Mouse (Mus musculus) C2C12 (cell line): ENCODE measurements around the gene Mex3d.

ENCODE experiments used
- CTCF ChIP-seq: IDR thresholded peaks from one replicate; pipeline ENCODE4 v1.5.1; 2011; ENCODE audit not compliant: control insufficient read depth, insufficient read depth, insufficient read length
- MAX ChIP-seq: IDR thresholded peaks from one replicate; pipeline ENCODE4 v1.6.1; 2011; ENCODE audit warnings: mild to moderate bottlenecking, control low read depth
- MYOD1 ChIP-seq: IDR thresholded peaks from one replicate; pipeline ENCODE4 v1.6.1; 2011; ENCODE audit warnings: low read depth; ENCODE audit not compliant: control insufficient read depth, insufficient read length
- USF1 ChIP-seq: IDR thresholded peaks from one replicate; pipeline ENCODE4 v1.6.1; 2011; ENCODE audit warnings: low read depth, mild to moderate bottlenecking, control low read depth, moderate library complexity

DNA sequence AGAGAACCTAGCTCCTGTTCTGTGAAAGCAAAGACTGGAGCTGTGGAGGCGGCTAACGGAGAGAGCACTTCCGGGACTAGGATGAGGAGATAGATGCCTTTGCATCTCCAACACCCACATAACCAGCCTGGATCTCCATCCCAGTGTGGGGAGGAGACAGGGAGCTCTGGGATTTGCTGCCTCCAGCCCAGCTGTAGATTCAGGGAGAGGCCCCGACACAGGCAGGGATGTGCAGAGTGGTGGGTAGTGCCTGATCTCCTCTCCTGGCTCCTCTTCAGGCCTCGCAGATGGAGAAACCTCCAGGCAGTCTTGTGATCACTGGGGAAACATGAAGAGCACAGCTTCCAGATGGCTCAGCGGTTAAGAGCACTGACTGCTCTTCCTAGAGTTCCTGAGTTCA is 14.8 kb downstream of the Mex3d start:
- TF ChIP-seq MYOD1 (no peak), CTCF (no peak), USF1 (no peak), MAX (no peak)
